Mouse (Mus musculus): ENCODE results near the gene Gm38392.

DNA sequence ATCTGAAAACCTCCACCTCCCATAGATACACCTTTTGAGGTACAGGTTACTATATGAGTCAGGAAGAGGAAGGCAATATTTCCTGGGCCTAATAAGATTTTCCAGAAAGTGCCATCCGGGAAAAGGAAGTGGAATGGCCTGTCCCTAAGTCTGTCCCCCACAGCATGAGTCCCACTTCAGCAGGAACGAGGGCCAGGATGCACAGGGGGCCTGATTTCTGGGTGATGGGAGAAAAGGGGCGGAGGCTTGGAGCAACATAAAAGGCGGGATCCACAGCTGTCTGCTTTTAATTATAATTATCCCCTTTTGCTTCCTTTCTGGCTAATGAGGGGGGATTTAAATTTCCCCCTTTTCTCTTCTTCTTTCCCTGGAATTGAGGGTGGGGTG, 81.8 kb downstream of the Gm38392 start:
- no peak for TF ChIP-seq CTCF (IDR thresholded peaks at IDR 0.05; ENCODE audit: borderline replicate concordance, insufficient read depth, low read depth, low read length)
- no peak for TF ChIP-seq POLR2A (IDR thresholded peaks at IDR 0.05; ENCODE audit: borderline replicate concordance, insufficient read depth, low read length)

Data from cerebellum, adult 2 months (tissue).